Mouse (Mus musculus) layer of hippocampus, adult 18-20 months (tissue): ENCODE results near the gene Wnt5b. TPM values are rescaled to one million over a fixed set of nuclear protein-coding genes. Genes with fewer than 3 reads are reported as not detected.
"Not testable (repeated sequence)": the region's sequence is repeated elsewhere in the genome, so short reads cannot be mapped to it uniquely, and the experiment has no call there.

Experiments
- DNase-seq, 2 experiments: peaks; one replicate each; pipeline ENCODE4 v3.0.0; 2022; ENCODE audit warnings: low spot score in 2 of 2
- total RNA-seq, 2 experiments: library from RNA; stranded (reverse); gene quantifications; 2 replicates each; pipeline ENCODE4 v1.2.3; 2021

Wnt5b gene
- total RNA-seq, 2 experiments from 2014 or later: 2.6 to 2.9 TPM

GRCm38 (mm10) chr6:119486381-119487084 lies 57.6 kb downstream of the Wnt5b start:
- DNase-seq: no peak

GRCm38 (mm10) chr6:119485486-119485885 lies 58.7 kb downstream of the Wnt5b start:
- DNase-seq: no peak

- DNase-seq: peak; percentile 24 to 51
Measured at GRCm38 (mm10) chr6:119482958-119483600, 61.1 kb downstream of the Wnt5b start.

GRCm38 (mm10) chr6:119481741-119482390 lies 62.3 kb downstream of the Wnt5b start:
- not testable (repeated sequence) for DNase-seq

GRCm38 (mm10) chr6:119480706-119481331 lies 63.3 kb downstream of the Wnt5b start:
- peak in 1 of 2 experiments; percentile 29 for DNase-seq

- peak; percentile 35 to 60 for DNase-seq
Measured at GRCm38 (mm10) chr6:119479876-119480705, 64.1 kb downstream of the Wnt5b start.

GRCm38 (mm10) chr6:119479343-119479875 lies 64.7 kb downstream of the Wnt5b start, which contains the start of gene Fbxl14:
Gene Fbxl14, plus strand, starts transcription at chr6:119479668.
- DNase-seq: peak in 1 of 2 experiments; percentile 27

- DNase-seq: peak; percentile 78 to 91
Measured at GRCm38 (mm10) chr6:119478560-119479342, 65.4 kb downstream of the Wnt5b start.

GRCm38 (mm10) chr6:119477686-119478310 lies 66.3 kb downstream of the Wnt5b start:
- no peak for DNase-seq

GRCm38 (mm10) chr6:119475988-119476387 lies 68.2 kb downstream of the Wnt5b start:
- DNase-seq: no peak

- DNase-seq: no peak
Measured at GRCm38 (mm10) chr6:119473992-119474391, 70.2 kb downstream of the Wnt5b start.

GRCm38 (mm10) chr6:119473446-119473845 lies 70.7 kb downstream of the Wnt5b start:
- DNase-seq: no peak

GRCm38 (mm10) chr6:119472705-119473104 lies 71.4 kb downstream of the Wnt5b start:
- DNase-seq: no peak

GRCm38 (mm10) chr6:119472135-119472534 lies 72.0 kb downstream of the Wnt5b start:
- DNase-seq: no peak

- DNase-seq: no peak
Measured at GRCm38 (mm10) chr6:119470777-119471176, 73.4 kb downstream of the Wnt5b start.

GRCm38 (mm10) chr6:119467785-119468059 lies 76.4 kb downstream of the Wnt5b start:
- DNase-seq: no peak

- DNase-seq: no peak
Measured at GRCm38 (mm10) chr6:119466921-119467784, 77.0 kb downstream of the Wnt5b start.

- DNase-seq: no peak
Measured at GRCm38 (mm10) chr6:119466161-119466560, 78.0 kb downstream of the Wnt5b start.
